Comparison of ENCODE assay signal across 24 mouse cellular contexts in genomic region chr6:21226124-21226523, GRCm38 (mm10). TPM values are rescaled to one million over a fixed set of nuclear protein-coding genes. Genes with fewer than 3 reads are reported as not detected.
A peak's percentile ranks its signal among the peaks of the same experiment; 100 is the strongest.
DNase-seq lines count a peak whose midpoint lies in the region; ATAC-seq and TF ChIP-seq lines count a peak whose summit lies in the region.
"Had no signal": no experiment of that assay in that cellular context is flagged by ENCODE, and none has a peak within 500 bp of the region (broad histone marks: within the 10 kb centered on the region; RNA-seq: fewer than 3 reads in every experiment).

No protein-coding gene starts in this region.

- TF ChIP-seq CTCF in cerebellum, adult 2 months (IDR thresholded peaks at IDR 0.05; ENCODE audit: borderline replicate concordance, insufficient read depth, low read depth, low read length): no peak
- no peak for TF ChIP-seq CTCF in layer of hippocampus, adult 2 months (conservative IDR thresholded peaks at IDR 0.05)
- TF ChIP-seq CTCF in stomach, postnatal 0 days (IDR thresholded peaks at IDR 0.05; ENCODE audit: low read depth): no peak

- H3K27ac ChIP-seq in cerebellum, adult 2 months (ENCODE audit: insufficient read depth, low read length): no peak overlapping the region
- H3K27ac ChIP-seq in heart, embryonic 14.5 days (replicated peaks in 1 of 2; ENCODE audit: control insufficient read depth in 1 of 2, insufficient read depth in 1 of 2, low read depth in 2 of 2, low read length in 2 of 2): no peak overlapping the region; a peak in 1 of 4 replicates
- H3K27ac ChIP-seq in layer of hippocampus, adult 2 months: peak overlapping the region; percentile 49
- no peak overlapping the region for H3K27ac ChIP-seq in stomach, embryonic 16.5 days (ENCODE audit: low read length)
- H3K27ac ChIP-seq in stomach, postnatal 0 days (replicated peaks): no peak overlapping the region
- H3K27ac ChIP-seq: embryonic facial prominence, embryonic 13.5 days; forebrain, embryonic 12.5 days; gastrocnemius, adult 2 months; hindbrain, embryonic 10.5 days; hindbrain, embryonic 14.5 days; intestine, embryonic 15.5 days had no signal

- H3K27me3 ChIP-seq in cerebellum, adult 2 months (ENCODE audit: control insufficient read depth, insufficient read depth, low read length): no peaks in the 10 kb centered on the region
- H3K27me3 ChIP-seq in heart, embryonic 14.5 days (ENCODE audit: control insufficient read depth, insufficient read depth, low read length): no peaks in the 10 kb centered on the region
- no peaks in the 10 kb centered on the region for H3K27me3 ChIP-seq in stomach, embryonic 16.5 days (ENCODE audit: control insufficient read depth, insufficient read depth, low read length)
- H3K27me3 ChIP-seq in stomach, postnatal 0 days (ENCODE audit: control insufficient read depth, insufficient read depth, low read length): no peaks in the 10 kb centered on the region
- H3K27me3 ChIP-seq: embryonic facial prominence, embryonic 13.5 days; forebrain, embryonic 12.5 days; intestine, embryonic 15.5 days had no signal

- no peak for TF ChIP-seq POLR2A in cerebellum, adult 2 months (IDR thresholded peaks at IDR 0.05; ENCODE audit: borderline replicate concordance, insufficient read depth, low read length)

- peak overlapping the region; percentile 46 for H3K9ac ChIP-seq in heart, embryonic 14.5 days (ENCODE audit: low read length)
- no peak overlapping the region for H3K9ac ChIP-seq in stomach, embryonic 16.5 days (ENCODE audit: low read length)
- H3K9ac ChIP-seq in stomach, postnatal 0 days (ENCODE audit: low read length): no peak overlapping the region
- H3K9ac ChIP-seq: embryonic facial prominence, embryonic 13.5 days; forebrain, embryonic 12.5 days; hindbrain, embryonic 14.5 days; intestine, embryonic 15.5 days had no signal

- TF ChIP-seq EP300 in stomach, postnatal 0 days (optimal IDR thresholded peaks at IDR 0.05): no peak

- no peak for ATAC-seq in heart, embryonic 14.5 days (ENCODE audit: insufficient number of reproducible peaks, insufficient read depth, low FRiP score, low read depth)
- ATAC-seq in stomach, embryonic 16.5 days (ENCODE audit: insufficient read depth, low FRiP score): no peak
- no peak for ATAC-seq in stomach, postnatal 0 days (ENCODE audit: low FRiP score, low TSS enrichment)
- ATAC-seq: CD4-positive, CD25-positive, alpha-beta regulatory T cell, adult 4 months; forebrain, embryonic 16.5 days; intestine, embryonic 15.5 days had no signal

- intact Hi-C loops in heart, postnatal 14 days (cut with DNase I): no loop called here

- no peak for DNase-seq in cerebellum, adult 2 months
- no peak for DNase-seq in cerebellum, adult 9-10 months
- no peak for DNase-seq in heart, postnatal 14 days
- DNase-seq in layer of hippocampus, adult 2 months (ENCODE audit: low spot score in 2 of 2): no peak
- DNase-seq in layer of hippocampus, adult 9-11 months: no peak
- no peak for DNase-seq in stomach, postnatal 0 days (ENCODE audit: low spot score)
- DNase-seq: adrenal gland, adult 8-10 months; adrenal gland, postnatal 36 days; B cell, adult 2 months; cerebellum, adult 8-10 months; gastrocnemius, adult 2 months; gastrocnemius, postnatal 25 days had no signal

- no peaks in the 10 kb centered on the region for H3K36me3 ChIP-seq in heart, embryonic 14.5 days (ENCODE audit: control insufficient read depth, insufficient read depth, low read length)
- no peaks in the 10 kb centered on the region for H3K36me3 ChIP-seq in stomach, embryonic 16.5 days (ENCODE audit: control insufficient read depth, insufficient read depth, low read length)
- H3K36me3 ChIP-seq in stomach, postnatal 0 days (ENCODE audit: control insufficient read depth, insufficient read depth, low read length): no peaks in the 10 kb centered on the region
- H3K36me3 ChIP-seq: embryonic facial prominence, embryonic 13.5 days; forebrain, embryonic 12.5 days; G1E; hindbrain, embryonic 10.5 days; intestine, embryonic 15.5 days had no signal

- peak overlapping the region; percentile 51 for H3K4me3 ChIP-seq in cerebellum, adult 2 months (replicated peaks; ENCODE audit: insufficient read depth, low read depth, low read length)
- peak overlapping the region in 1 of 2 experiments; percentile 19; a peak in 1 of 4 replicates for H3K4me3 ChIP-seq in heart, embryonic 14.5 days (ENCODE audit: control insufficient read depth in 1 of 2, insufficient read depth in 1 of 2, low read depth in 1 of 2, low read length in 2 of 2)
- H3K4me3 ChIP-seq in layer of hippocampus, adult 2 months: peak overlapping the region; percentile 47
- H3K4me3 ChIP-seq in stomach, embryonic 16.5 days (replicated peaks; ENCODE audit: low read length): no peak overlapping the region
- no peak overlapping the region for H3K4me3 ChIP-seq in stomach, postnatal 0 days (ENCODE audit: low read depth, low read length)
- H3K4me3 ChIP-seq: embryonic facial prominence, embryonic 13.5 days; forebrain, embryonic 12.5 days; gastrocnemius, adult 2 months; hindbrain, embryonic 10.5 days; intestine, embryonic 15.5 days had no signal

- H3K4me1 ChIP-seq in cerebellum, adult 2 months (ENCODE audit: control insufficient read depth, insufficient read depth, low read length): peaks cover 2% of the 10 kb centered on the region; the same call in 1 of the 2 replicates
- no peaks in the 10 kb centered on the region for H3K4me1 ChIP-seq in heart, embryonic 14.5 days (ENCODE audit: control insufficient read depth in 2 of 2, insufficient read depth in 2 of 2, low read length in 2 of 2)
- H3K4me1 ChIP-seq in stomach, embryonic 16.5 days (ENCODE audit: control insufficient read depth, insufficient read depth, low read length): no peaks in the 10 kb centered on the region
- H3K4me1 ChIP-seq in stomach, postnatal 0 days (replicated peaks; ENCODE audit: control insufficient read depth, insufficient read depth): no peaks in the 10 kb centered on the region
- H3K4me1 ChIP-seq: embryonic facial prominence, embryonic 13.5 days; forebrain, embryonic 12.5 days; hindbrain, embryonic 10.5 days; intestine, embryonic 15.5 days had no signal

- peak overlapping the region; percentile 47 for H3K4me2 ChIP-seq in heart, embryonic 14.5 days (ENCODE audit: low read length)
- H3K4me2 ChIP-seq in stomach, embryonic 16.5 days (ENCODE audit: low read depth, low read length): 0 out of 2 replicates have a peak overlapping the region, but pooled peaks have one; percentile 2
- H3K4me2 ChIP-seq in stomach, postnatal 0 days (replicated peaks; ENCODE audit: low read depth): no peak overlapping the region
- H3K4me2 ChIP-seq: embryonic facial prominence, embryonic 13.5 days; forebrain, embryonic 12.5 days; heart, embryonic 11.5 days; hindbrain, embryonic 14.5 days had no signal

- WGBS in cerebellum, adult 2 months: 70% methylated on average over 4 of the region's 4 CpGs
- WGBS in heart, embryonic 14.5 days: 89% methylated on average over 4 of the region's 4 CpGs
- WGBS in stomach, embryonic 16.5 days: 87% methylated on average over 4 of the region's 4 CpGs
- 85% methylated on average over 4 of the region's 4 CpGs for WGBS in stomach, postnatal 0 days

- H3K9me3 ChIP-seq in heart, embryonic 14.5 days (ENCODE audit: control insufficient read depth, low read length): no peaks in the 10 kb centered on the region
- no peaks in the 10 kb centered on the region for H3K9me3 ChIP-seq in stomach, embryonic 16.5 days (replicated peaks; ENCODE audit: control insufficient read depth, low read length)
- no peaks in the 10 kb centered on the region for H3K9me3 ChIP-seq in stomach, postnatal 0 days (ENCODE audit: control insufficient read depth, low read length)
- H3K9me3 ChIP-seq: embryonic facial prominence, embryonic 13.5 days; forebrain, embryonic 12.5 days; G1E; hindbrain, embryonic 10.5 days; intestine, embryonic 15.5 days had no signal

RNA-seq across cellular contexts. Expression of gene Kcnd2, which starts 10.8 kb away (rescaled TPM):
- 91.6 and 104 TPM in 2 replicates for polyA plus RNA-seq in cerebellum, adult 2 months (2012; rRNA removed)
- polyA plus RNA-seq in heart, embryonic 14.5 days (2014; fragmentation: Nextera tagmentation; extraction: Ambion mirVana): 2.5 and 2.8 TPM in 2 replicates
- total RNA-seq in heart, postnatal 14 days (2021): 10 to 100 TPM; 11.0 to 11.2 TPM
- 100 to 1,000 TPM; 102 to 109 TPM for total RNA-seq in layer of hippocampus, adult 2 months (2021)
- 0.41 and 0.57 TPM in 2 replicates for polyA plus RNA-seq in stomach, embryonic 16.5 days (2015; fragmentation: Nextera tagmentation; extraction: Ambion mirVana)
- 0.24 and 0.27 TPM in 2 replicates for polyA plus RNA-seq in stomach, postnatal 0 days (2015; fragmentation: Nextera tagmentation; extraction: Ambion mirVana)
- total RNA-seq: gastrocnemius, postnatal 25 days; granulocyte monocyte progenitor cell, adult 5-6 weeks had no signal
- polyA plus RNA-seq: CD4-positive, CD25-positive, alpha-beta regulatory T cell, adult 4 months; G1E had no signal

Comparison
In these comparisons a context has a peak if more than half of its experiments do, and no peak if none do; other contexts are left out.
1. H3K4me3 ChIP-seq: peak in cerebellum, adult 2 months (single experiment) and layer of hippocampus, adult 2 months (single experiment); none in stomach, embryonic 16.5 days (single experiment) and stomach, postnatal 0 days (single experiment).
2. RNA of gene Kcnd2, which starts 10.8 kb away (polyA plus RNA-seq): 91.6 to 104 TPM in cerebellum, adult 2 months; 2.5 to 2.8 TPM in heart, embryonic 14.5 days, 0.41 to 0.57 TPM in stomach, embryonic 16.5 days and 0.24 to 0.27 TPM in stomach, postnatal 0 days; every median in the first group is over 10 times any median in the second.